Mouse (Mus musculus): ENCODE results near the gene Cic. TPM values are rescaled to one million over a fixed set of nuclear protein-coding genes. Genes with fewer than 3 reads are reported as not detected.

Gene Cic
- polyA plus RNA-seq, 1 experiment from 2014 or later = 33.3 TPM

- peak overlapping the region; percentile 68 for H3K4me3 ChIP-seq (replicated peaks)
- peak overlapping the region; percentile 100 for H3K27ac ChIP-seq (replicated peaks)
- ATAC-seq (ENCODE audit: low FRiP score) = no peak
- WGBS = 0% methylated on average over 6 of the region's 6 CpGs
- peak overlapping the region; percentile 77 for H3K9ac ChIP-seq (replicated peaks)
- peak overlapping the region; percentile 78 for H3K4me2 ChIP-seq
- H3K4me1 ChIP-seq = peaks cover 77% of the 10 kb centered on the region
- H3K27me3 ChIP-seq (replicated peaks) = no peaks in the 10 kb centered on the region
- H3K9me3 ChIP-seq (replicated peaks) = no peaks in the 10 kb centered on the region
- H3K36me3 ChIP-seq = peaks cover 9% of the 10 kb centered on the region
Observed at GRCm38 (mm10) chr7:25279861-25280791, 12.6 kb downstream of the Cic start.

GRCm38 (mm10) chr7:25281166-25281733 is 13.7 kb downstream of the Cic start:
- Histone ChIP-seq H3K27ac (replicated peaks) (peak overlapping the region; percentile 100), H3K36me3 (peaks cover 17% of the 10 kb centered on the region), H3K4me2 (peak overlapping the region; percentile 78), H3K4me1 (peaks cover 67% of the 10 kb centered on the region), H3K9ac (replicated peaks) (peak overlapping the region; percentile 47), H3K27me3 (replicated peaks) (no peaks in the 10 kb centered on the region), H3K9me3 (replicated peaks) (no peaks in the 10 kb centered on the region), H3K4me3 (replicated peaks) (peak overlapping the region; percentile 67)
- ATAC-seq (ENCODE audit: low FRiP score) = peak; percentile 2
- WGBS = 21% methylated on average over 12 of the region's 12 CpGs

- peak overlapping the region; percentile 78 for H3K4me2 ChIP-seq
- H3K9ac ChIP-seq (replicated peaks) = peak overlapping the region; percentile 70
- peaks cover 62% of the 10 kb centered on the region for H3K4me1 ChIP-seq
- 2% methylated on average over 58 of the region's 108 CpGs for WGBS
- H3K4me3 ChIP-seq (replicated peaks) = peak overlapping the region; percentile 67
- ATAC-seq (ENCODE audit: low FRiP score) = peak; percentile 77
- no peaks in the 10 kb centered on the region for H3K9me3 ChIP-seq (replicated peaks)
- H3K27ac ChIP-seq (replicated peaks) = peak overlapping the region; percentile 100
- H3K27me3 ChIP-seq (replicated peaks) = no peaks in the 10 kb centered on the region
- H3K36me3 ChIP-seq = peaks cover 24% of the 10 kb centered on the region
Observed at GRCm38 (mm10) chr7:25281734-25282601, 14.5 kb downstream of the Cic start.

- no peaks in the 10 kb centered on the region for H3K27me3 ChIP-seq (replicated peaks)
- peak overlapping the region; percentile 100 for H3K27ac ChIP-seq (replicated peaks)
- no peaks in the 10 kb centered on the region for H3K9me3 ChIP-seq (replicated peaks)
- under 1% methylated on average over 33 of the region's 36 CpGs for WGBS
- peak overlapping the region; percentile 70 for H3K9ac ChIP-seq (replicated peaks)
- H3K4me3 ChIP-seq (replicated peaks) = peak overlapping the region; percentile 67
- ATAC-seq (ENCODE audit: low FRiP score) = 0 out of 2 replicates have a peak, but pooled peaks have one; percentile 2
- H3K36me3 ChIP-seq = peaks cover 32% of the 10 kb centered on the region
- peak overlapping the region; percentile 78 for H3K4me2 ChIP-seq
- H3K4me1 ChIP-seq = peaks cover 54% of the 10 kb centered on the region
Observed at GRCm38 (mm10) chr7:25282731-25283211, 15.3 kb downstream of the Cic start.

GRCm38 (mm10) chr7:25283637-25284036 is 16.1 kb downstream of the Cic start:
- Histone ChIP-seq H3K9me3 (replicated peaks) (no peaks in the 10 kb centered on the region), H3K4me1 (peaks cover 50% of the 10 kb centered on the region), H3K9ac (replicated peaks) (peak overlapping the region; percentile 70), H3K27me3 (replicated peaks) (no peaks in the 10 kb centered on the region), H3K36me3 (peaks cover 41% of the 10 kb centered on the region), H3K4me2 (peak overlapping the region; percentile 78), H3K27ac (replicated peaks) (peak overlapping the region; percentile 100), H3K4me3 (replicated peaks) (peak overlapping the region; percentile 67)
- WGBS = 25% methylated on average over 5 of the region's 5 CpGs
- no peak for ATAC-seq (ENCODE audit: low FRiP score)

- Histone ChIP-seq H3K4me3 (replicated peaks) (peak overlapping the region; percentile 67), H3K9ac (replicated peaks) (peak overlapping the region; percentile 70), H3K27ac (replicated peaks) (peak overlapping the region; percentile 100), H3K27me3 (replicated peaks) (no peaks in the 10 kb centered on the region), H3K36me3 (peaks cover 46% of the 10 kb centered on the region), H3K9me3 (replicated peaks) (no peaks in the 10 kb centered on the region), H3K4me2 (peak overlapping the region; percentile 78), H3K4me1 (peaks cover 50% of the 10 kb centered on the region)
- WGBS = 65% methylated on average over 2 of the region's 2 CpGs
- ATAC-seq (ENCODE audit: low FRiP score) = no peak
Observed at GRCm38 (mm10) chr7:25284171-25284570, 16.7 kb downstream of the Cic start.

- Histone ChIP-seq H3K4me3 (replicated peaks) (peak overlapping the region; percentile 67; the same call in 1 of the 2 replicates), H3K27me3 (replicated peaks) (no peaks in the 10 kb centered on the region), H3K36me3 (peaks cover 52% of the 10 kb centered on the region), H3K27ac (replicated peaks) (peak overlapping the region; percentile 100; the same call in 1 of the 2 replicates), H3K9ac (replicated peaks) (0 out of 2 replicates have a peak overlapping the region, but pooled peaks have one; percentile 70), H3K9me3 (replicated peaks) (no peaks in the 10 kb centered on the region), H3K4me2 (peak overlapping the region; percentile 78), H3K4me1 (peaks cover 46% of the 10 kb centered on the region)
- WGBS = 57% methylated on average over 5 of the region's 5 CpGs
- no peak for ATAC-seq (ENCODE audit: low FRiP score)
Observed at GRCm38 (mm10) chr7:25284766-25285165, 17.3 kb downstream of the Cic start.

- Histone ChIP-seq H3K4me3 (replicated peaks) (no peak overlapping the region), H3K9ac (replicated peaks) (0 out of 2 replicates have a peak overlapping the region, but pooled peaks have one; percentile 7), H3K27ac (replicated peaks) (no peak overlapping the region), H3K9me3 (replicated peaks) (no peaks in the 10 kb centered on the region), H3K4me1 (peaks cover 39% of the 10 kb centered on the region), H3K36me3 (peaks cover 61% of the 10 kb centered on the region), H3K4me2 (no peak overlapping the region), H3K27me3 (replicated peaks) (no peaks in the 10 kb centered on the region)
- 81% methylated on average over 20 of the region's 20 CpGs for WGBS
- ATAC-seq (ENCODE audit: low FRiP score) = no peak
Observed at GRCm38 (mm10) chr7:25285511-25286238, 18.2 kb downstream of the Cic start.

GRCm38 (mm10) chr7:25286989-25287388 is 19.5 kb downstream of the Cic start:
- Histone ChIP-seq H3K27me3 (replicated peaks) (no peaks in the 10 kb centered on the region), H3K36me3 (peaks cover 74% of the 10 kb centered on the region), H3K4me1 (peaks cover 32% of the 10 kb centered on the region), H3K27ac (replicated peaks) (no peak overlapping the region), H3K4me2 (no peak overlapping the region), H3K9ac (replicated peaks) (no peak overlapping the region), H3K9me3 (replicated peaks) (no peaks in the 10 kb centered on the region), H3K4me3 (replicated peaks) (no peak overlapping the region)
- 83% methylated on average over 8 of the region's 8 CpGs for WGBS
- no peak for ATAC-seq (ENCODE audit: low FRiP score)

GRCm38 (mm10) chr7:25288011-25288410 is 20.5 kb downstream of the Cic start:
- no peak overlapping the region for H3K9ac ChIP-seq (replicated peaks)
- H3K27me3 ChIP-seq (replicated peaks) = no peaks in the 10 kb centered on the region
- no peak overlapping the region for H3K27ac ChIP-seq (replicated peaks)

More at GRCm38 (mm10) chr7:25288011-25288410, 20.5 kb downstream of the Cic start:
- Histone ChIP-seq H3K4me1 (peaks cover 30% of the 10 kb centered on the region), H3K4me2 (no peak overlapping the region), H3K4me3 (replicated peaks) (no peak overlapping the region), H3K9me3 (replicated peaks) (no peaks in the 10 kb centered on the region), H3K36me3 (peaks cover 85% of the 10 kb centered on the region)
- ATAC-seq (ENCODE audit: low FRiP score) = no peak
- WGBS = 97% methylated on average over 12 of the region's 12 CpGs
